Comparison of ENCODE assay signal across 10 mouse cellular contexts in the genomic region with DNA sequence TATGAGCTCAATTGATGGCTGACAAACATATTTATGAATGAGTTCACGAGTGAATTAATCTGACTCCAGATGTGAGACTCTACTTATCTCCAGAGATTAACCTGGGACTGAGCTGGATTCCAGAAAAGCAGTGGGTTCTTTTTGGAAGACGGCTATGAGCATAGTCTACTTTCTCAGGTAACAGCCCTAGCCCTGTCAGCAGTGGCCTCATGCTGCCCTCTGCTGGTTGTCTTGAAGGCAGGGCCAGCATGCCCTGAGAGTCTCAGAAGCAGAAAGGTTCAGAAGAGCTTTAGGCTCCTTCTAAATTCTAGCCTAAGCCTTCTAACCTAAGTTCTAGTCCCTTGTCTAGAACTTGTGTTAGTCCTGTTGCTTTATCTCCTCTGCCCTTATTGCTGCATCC. TPM values are rescaled to one million over a fixed set of nuclear protein-coding genes. Genes with fewer than 3 reads are reported as not detected.
A peak's percentile ranks its signal among the peaks of the same experiment; 100 is the strongest.
DNase-seq lines count a peak whose midpoint lies in the region; ATAC-seq lines count a peak whose summit lies in the region.
"Had no signal": no experiment of that assay in that cellular context is flagged by ENCODE, and none has a peak within 500 bp of the region (broad histone marks: within the 10 kb centered on the region; RNA-seq: fewer than 3 reads in every experiment).

No protein-coding gene starts in this region.

- H3K27ac ChIP-seq in neural tube, embryonic 15.5 days (replicated peaks) = no peak overlapping the region
- H3K27ac ChIP-seq in embryonic facial prominence, embryonic 11.5 days (replicated peaks; ENCODE audit: low read depth, low read length) = no peak overlapping the region
- H3K27ac ChIP-seq: neural tube, embryonic 13.5 days had no signal

- H3K4me3 ChIP-seq in neural tube, embryonic 15.5 days (replicated peaks) = no peak overlapping the region
- no peak overlapping the region for H3K4me3 ChIP-seq in embryonic facial prominence, embryonic 11.5 days (ENCODE audit: low read depth, low read length)
- H3K4me3 ChIP-seq: neural tube, embryonic 13.5 days had no signal

- no peak overlapping the region for H3K4me2 ChIP-seq in neural tube, embryonic 15.5 days
- no peak overlapping the region for H3K4me2 ChIP-seq in embryonic facial prominence, embryonic 11.5 days (ENCODE audit: low read depth, low read length)
- H3K4me2 ChIP-seq: neural tube, embryonic 13.5 days had no signal

- H3K27me3 ChIP-seq in neural tube, embryonic 15.5 days (replicated peaks) = no peaks in the 10 kb centered on the region
- no peaks in the 10 kb centered on the region for H3K27me3 ChIP-seq in embryonic facial prominence, embryonic 11.5 days (ENCODE audit: control insufficient read depth, insufficient read depth, low read length)
- H3K27me3 ChIP-seq: neural tube, embryonic 13.5 days had no signal

- no peak overlapping the region for H3K9ac ChIP-seq in neural tube, embryonic 15.5 days (replicated peaks)
- H3K9ac ChIP-seq in embryonic facial prominence, embryonic 11.5 days (replicated peaks; ENCODE audit: low read length) = no peak overlapping the region
- H3K9ac ChIP-seq: neural tube, embryonic 13.5 days had no signal

- 27% methylated on average over 2 of the region's 2 CpGs for WGBS in neural tube, embryonic 15.5 days
- WGBS in embryonic facial prominence, embryonic 11.5 days = 17% methylated on average over 2 of the region's 2 CpGs

- no peaks in the 10 kb centered on the region for H3K36me3 ChIP-seq in neural tube, embryonic 15.5 days
- no peaks in the 10 kb centered on the region for H3K36me3 ChIP-seq in embryonic facial prominence, embryonic 11.5 days (replicated peaks; ENCODE audit: control insufficient read depth, insufficient read depth, low read depth, low read length)
- H3K36me3 ChIP-seq: neural tube, embryonic 13.5 days had no signal

- ATAC-seq in neural tube, embryonic 15.5 days (ENCODE audit: low FRiP score) = no peak
- ATAC-seq in embryonic facial prominence, embryonic 11.5 days (replicated peaks; ENCODE audit: insufficient number of reproducible peaks, low FRiP score, low TSS enrichment, low read depth) = no peak

- peak; percentile 46 to 78 for DNase-seq in adrenal gland, adult (ENCODE audit: inconsistent age in 2 of 2, low spot score in 1 of 2)
- DNase-seq in adrenal gland, postnatal 4 days (ENCODE audit: low spot score in 2 of 2) = no peak
- DNase-seq in neural tube, embryonic 10.5 days (ENCODE audit: extremely low spot score, low spot score) = peak; percentile 21
- peak; percentile 55 for DNase-seq in embryonic facial prominence, embryonic 11.5 days (ENCODE audit: low spot score)
- peak; percentile 9 to 28 for DNase-seq in layer of hippocampus, adult 8-10 months (ENCODE audit: low spot score in 2 of 2)
- DNase-seq in lung, postnatal 4 days = peak; percentile 63 to 70
- DNase-seq in urinary bladder, postnatal 36 days (ENCODE audit: low spot score in 2 of 2) = peak; percentile 4 to 42

- no peaks in the 10 kb centered on the region for H3K9me3 ChIP-seq in neural tube, embryonic 15.5 days (replicated peaks)
- no peaks in the 10 kb centered on the region for H3K9me3 ChIP-seq in embryonic facial prominence, embryonic 11.5 days (replicated peaks; ENCODE audit: control insufficient read depth, low read length)
- H3K9me3 ChIP-seq: neural tube, embryonic 13.5 days had no signal

- no peaks in the 10 kb centered on the region for H3K4me1 ChIP-seq in neural tube, embryonic 15.5 days
- H3K4me1 ChIP-seq in embryonic facial prominence, embryonic 11.5 days (ENCODE audit: control insufficient read depth, insufficient read depth, low read length) = no peaks in the 10 kb centered on the region
- H3K4me1 ChIP-seq: neural tube, embryonic 13.5 days had no signal

RNA-seq across cellular contexts. Expression of a gene that starts 11.4 kb away (rescaled TPM):
- total RNA-seq in adrenal gland, postnatal 4 days (2021) = 10 to 100 TPM in 1 of 2 experiments, under 1 TPM in 1; 0.36 to 12.9 TPM
- not detected in 2 replicates for polyA plus RNA-seq in neural tube, embryonic 15.5 days (2015; fragmentation: Nextera tagmentation; extraction: Ambion mirVana)
- polyA plus RNA-seq in embryonic facial prominence, embryonic 11.5 days (2014; fragmentation: Nextera tagmentation; extraction: Ambion mirVana) = not detected in 2 replicates
- not detected for total RNA-seq in layer of hippocampus, adult 8-10 months (2022)
- polyA plus RNA-seq: heart, embryonic 14.5 days; neural tube, embryonic 13.5 days had no signal

RNA-seq across cellular contexts. Expression of a gene that starts 22.3 kb away (rescaled TPM):
- total RNA-seq in adrenal gland, postnatal 4 days (2021) = not detected
- polyA plus RNA-seq in neural tube, embryonic 15.5 days (2015; fragmentation: Nextera tagmentation; extraction: Ambion mirVana) = not detected in 2 replicates
- polyA plus RNA-seq in embryonic facial prominence, embryonic 11.5 days (2014; fragmentation: Nextera tagmentation; extraction: Ambion mirVana) = not detected in 2 replicates
- not detected for total RNA-seq in layer of hippocampus, adult 8-10 months (2022)
- polyA plus RNA-seq: heart, embryonic 14.5 days; neural tube, embryonic 13.5 days had no signal

RNA-seq across cellular contexts. Expression of a gene that starts 31.1 kb away (rescaled TPM):
- total RNA-seq in adrenal gland, postnatal 4 days (2021) = under 1 TPM in 1 of 2 experiments, not detected in 1; 0.34 TPM
- not detected in 2 replicates for polyA plus RNA-seq in neural tube, embryonic 15.5 days (2015; fragmentation: Nextera tagmentation; extraction: Ambion mirVana)
- polyA plus RNA-seq in embryonic facial prominence, embryonic 11.5 days (2014; fragmentation: Nextera tagmentation; extraction: Ambion mirVana) = not detected in 2 replicates
- total RNA-seq in layer of hippocampus, adult 8-10 months (2022) = not detected

RNA-seq across cellular contexts. Expression of a gene that starts 57.8 kb away (rescaled TPM):
- 10 to 100 TPM in 1 of 2 experiments, 1 to 10 TPM in 1; 6.4 to 97.7 TPM for total RNA-seq in adrenal gland, postnatal 4 days (2021)
- polyA plus RNA-seq in neural tube, embryonic 15.5 days (2015; fragmentation: Nextera tagmentation; extraction: Ambion mirVana) = 0.09 TPM in 1 of 2 replicates, not detected in the other
- polyA plus RNA-seq in embryonic facial prominence, embryonic 11.5 days (2014; fragmentation: Nextera tagmentation; extraction: Ambion mirVana) = not detected in 2 replicates
- under 1 TPM in 1 of 4 experiments, not detected in 3; 0.12 TPM for total RNA-seq in layer of hippocampus, adult 8-10 months (2022)
- polyA plus RNA-seq: neural tube, embryonic 13.5 days had no signal

Comparison
In these comparisons a context has a peak if more than half of its experiments do, and no peak if none do; other contexts are left out.
1. DNase-seq: peak in adrenal gland, adult (2 of 2), neural tube, embryonic 10.5 days (single experiment), embryonic facial prominence, embryonic 11.5 days (single experiment), layer of hippocampus, adult 8-10 months (2 of 2), lung, postnatal 4 days (2 of 2) and urinary bladder, postnatal 36 days (2 of 2); none in adrenal gland, postnatal 4 days (0 of 2).